Mouse (Mus musculus): ENCODE data around the gene Lgals12. TPM values are rescaled to one million over a fixed set of nuclear protein-coding genes. Genes with fewer than 3 reads are reported as not detected.

The Lgals12 gene
- polyA plus RNA-seq, 1 experiment from 2014 or later = 0.29 TPM

DNA sequence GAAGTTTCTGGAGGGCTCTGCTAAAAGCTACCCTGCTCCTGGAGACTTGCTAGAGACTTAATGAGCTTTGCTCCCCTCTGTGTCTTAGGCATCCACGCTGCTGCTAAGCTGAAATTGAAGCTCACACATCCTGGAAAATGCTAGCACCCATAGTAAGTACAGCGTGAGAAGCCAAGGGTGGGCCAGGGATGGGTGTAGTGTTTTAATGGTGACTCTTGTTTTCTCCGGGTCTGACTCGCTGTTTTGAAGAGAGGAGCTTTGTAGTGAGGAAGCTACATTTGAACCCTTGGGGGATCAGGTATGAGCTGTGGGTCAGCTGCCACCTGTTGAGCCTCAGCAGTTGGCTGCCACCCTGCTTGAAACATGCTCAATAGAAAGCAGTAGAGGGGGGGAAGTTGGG is 49.1 kb downstream of the Lgals12 start:
- H3K9ac ChIP-seq (replicated peaks; ENCODE audit: low read length) = peak overlapping the region; percentile 30; the same call in 1 of the 2 replicates
- H3K27ac ChIP-seq (replicated peaks; ENCODE audit: low read depth, low read length) = no peak overlapping the region
- H3K4me1 ChIP-seq (ENCODE audit: control insufficient read depth, insufficient read depth, low read length) = 0 out of 2 replicates have a peak, but pooled peaks cover 8% of the 10 kb centered on the region
- H3K4me2 ChIP-seq (ENCODE audit: low read length) = peak overlapping the region; percentile 58
- ATAC-seq (ENCODE audit: low FRiP score, low TSS enrichment) (no peak), DNase-seq (no peak)
- WGBS = 10% methylated on average over 4 of the region's 4 CpGs
- H3K27me3 ChIP-seq (ENCODE audit: control insufficient read depth, insufficient read depth, low read length) = no peaks in the 10 kb centered on the region
- H3K36me3 ChIP-seq (ENCODE audit: control insufficient read depth, insufficient read depth, low read length) = no peaks in the 10 kb centered on the region
- peak overlapping the region; percentile 29 for H3K4me3 ChIP-seq (replicated peaks; ENCODE audit: low read depth, low read length)
- H3K9me3 ChIP-seq (ENCODE audit: control insufficient read depth, low read length) = no peaks in the 10 kb centered on the region

DNA sequence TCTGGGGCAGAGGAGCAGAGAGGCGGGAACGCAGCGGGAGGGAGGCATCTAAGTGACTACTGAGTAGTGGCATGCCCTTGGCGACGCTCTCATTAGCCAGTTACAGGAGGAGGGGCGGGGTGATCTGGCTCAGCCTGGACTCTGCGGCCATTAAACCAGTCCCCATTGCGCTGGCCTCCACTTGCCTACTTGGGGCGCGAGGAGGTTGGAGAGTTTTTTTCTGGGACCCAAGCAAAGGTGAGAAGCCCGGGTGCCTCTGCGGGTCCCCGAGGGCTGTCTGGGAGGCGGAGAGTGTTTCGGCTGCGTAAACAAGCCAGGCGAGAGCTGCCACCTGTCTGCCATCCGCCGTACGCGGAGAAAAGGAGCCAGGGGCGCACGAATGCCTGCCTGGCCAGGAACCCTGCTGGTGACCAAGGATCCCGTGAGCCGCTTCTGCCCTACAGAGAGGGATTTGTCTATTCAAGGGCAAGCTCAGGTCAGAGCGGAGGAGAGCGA is 49.6 kb downstream of the Lgals12 start, which contains the start of gene Pla2g16:
Gene Pla2g16 (plus strand): TSS at position 132 of the 495 bp plus-strand sequence.
- Histone ChIP-seq H3K27me3 (ENCODE audit: control insufficient read depth, insufficient read depth, low read length) (no peaks in the 10 kb centered on the region), H3K36me3 (ENCODE audit: control insufficient read depth, insufficient read depth, low read length) (no peaks in the 10 kb centered on the region), H3K27ac (replicated peaks; ENCODE audit: low read depth, low read length) (no peak within 1 kb of the TSS), H3K4me3 (replicated peaks; ENCODE audit: low read depth, low read length) (peak within 1 kb of the TSS; percentile 29), H3K9ac (replicated peaks; ENCODE audit: low read length) (peak within 1 kb of the TSS; percentile 30; the same call in 1 of the 2 replicates), H3K4me2 (ENCODE audit: low read length) (peak within 1 kb of the TSS; percentile 58), H3K9me3 (ENCODE audit: control insufficient read depth, low read length) (no peaks in the 10 kb centered on the region), H3K4me1 (ENCODE audit: control insufficient read depth, insufficient read depth, low read length) (0 out of 2 replicates have a peak, but pooled peaks cover 8% of the 10 kb centered on the region)
- WGBS = under 1% methylated on average over 27 of the region's 27 CpGs
- ATAC-seq (ENCODE audit: low FRiP score, low TSS enrichment) (no peak), DNase-seq (peak; percentile 58)

DNA sequence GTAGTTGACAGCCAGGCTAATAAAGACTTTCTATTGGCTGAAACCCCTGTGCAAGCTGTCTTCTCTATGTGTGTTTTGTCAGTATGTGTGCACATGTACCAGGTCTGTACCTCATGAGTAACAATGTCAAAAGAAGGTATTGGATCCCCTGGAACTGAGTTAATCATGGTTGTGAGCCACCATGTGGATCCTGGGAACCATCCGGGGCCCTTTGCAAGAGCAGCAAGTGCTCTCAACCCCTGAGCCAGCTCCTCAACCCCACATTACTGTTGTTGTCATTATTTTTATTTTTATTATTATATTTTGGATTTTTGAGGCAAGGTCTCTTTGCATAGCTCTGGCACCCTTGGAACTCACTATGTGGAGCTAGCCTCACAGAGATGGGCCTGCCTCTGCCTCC is 50.4 kb downstream of the Lgals12 start:
- no peak for DNase-seq
- 88% methylated on average over 1 of the region's 1 CpGs for WGBS
- H3K4me1 ChIP-seq (ENCODE audit: control insufficient read depth, insufficient read depth, low read length) = 0 out of 2 replicates have a peak, but pooled peaks cover 8% of the 10 kb centered on the region

DNA sequence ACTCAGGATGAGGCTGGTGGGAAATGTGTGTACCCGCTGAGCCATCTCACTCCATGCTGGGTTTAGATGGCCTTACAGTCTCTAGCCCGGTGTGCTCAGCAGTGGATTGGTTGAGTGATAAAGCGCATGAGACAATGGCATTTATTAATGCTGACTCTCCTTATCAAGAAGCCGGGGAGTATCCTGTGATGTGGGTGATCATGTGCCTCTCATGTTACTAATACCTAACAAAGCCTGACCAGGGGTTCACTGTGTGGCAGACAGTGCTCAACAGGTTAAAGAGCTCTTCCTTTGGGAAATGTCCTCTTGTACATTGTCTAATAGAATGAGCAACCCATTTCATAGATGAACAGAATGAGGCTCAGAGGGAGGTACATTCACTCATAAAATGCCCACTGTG is 52.1 kb downstream of the Lgals12 start:
- Histone ChIP-seq H3K27me3 (ENCODE audit: control insufficient read depth, insufficient read depth, low read length) (no peaks in the 10 kb centered on the region), H3K4me1 (ENCODE audit: control insufficient read depth, insufficient read depth, low read length) (0 out of 2 replicates have a peak, but pooled peaks cover 8% of the 10 kb centered on the region), H3K4me2 (ENCODE audit: low read length) (no peak overlapping the region), H3K4me3 (replicated peaks; ENCODE audit: low read depth, low read length) (no peak overlapping the region), H3K9ac (replicated peaks; ENCODE audit: low read length) (no peak overlapping the region), H3K9me3 (ENCODE audit: control insufficient read depth, low read length) (no peaks in the 10 kb centered on the region), H3K27ac (replicated peaks; ENCODE audit: low read depth, low read length) (no peak overlapping the region), H3K36me3 (ENCODE audit: control insufficient read depth, insufficient read depth, low read length) (no peaks in the 10 kb centered on the region)
- 81% methylated on average over 4 of the region's 4 CpGs for WGBS
- ATAC-seq (ENCODE audit: low FRiP score, low TSS enrichment) (no peak), DNase-seq (no peak)

More for the DNA sequence above, 50.4 kb downstream of the Lgals12 start:
- Histone ChIP-seq H3K36me3 (ENCODE audit: control insufficient read depth, insufficient read depth, low read length) (no peaks in the 10 kb centered on the region), H3K4me3 (replicated peaks; ENCODE audit: low read depth, low read length) (no peak overlapping the region), H3K4me2 (ENCODE audit: low read length) (no peak overlapping the region), H3K27me3 (ENCODE audit: control insufficient read depth, insufficient read depth, low read length) (no peaks in the 10 kb centered on the region), H3K9ac (replicated peaks; ENCODE audit: low read length) (no peak overlapping the region), H3K9me3 (ENCODE audit: control insufficient read depth, low read length) (no peaks in the 10 kb centered on the region), H3K27ac (replicated peaks; ENCODE audit: low read depth, low read length) (no peak overlapping the region)
- no peak for ATAC-seq (ENCODE audit: low FRiP score, low TSS enrichment)

DNA sequence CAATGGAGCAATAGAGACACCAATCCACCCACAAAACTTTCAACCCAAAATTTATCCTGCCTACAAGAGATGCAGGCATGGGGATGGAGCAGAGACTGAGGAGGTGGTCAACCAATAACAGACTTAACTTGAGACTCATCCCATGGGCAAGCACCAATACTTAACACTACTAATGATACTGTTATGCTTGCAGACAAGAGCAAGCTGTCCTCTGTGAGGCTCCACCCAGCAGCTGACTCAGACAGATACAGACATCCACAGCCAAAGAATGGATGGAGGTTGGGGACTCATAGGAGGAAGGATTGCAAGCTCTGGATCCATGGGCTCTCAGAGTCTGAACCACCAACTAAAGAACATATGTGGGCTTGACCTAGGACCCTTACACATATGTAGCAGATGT is 53.6 kb downstream of the Lgals12 start:
- H3K4me1 ChIP-seq (ENCODE audit: control insufficient read depth, insufficient read depth, low read length) = 0 out of 2 replicates have a peak, but pooled peaks cover 8% of the 10 kb centered on the region
- no peaks in the 10 kb centered on the region for H3K9me3 ChIP-seq (ENCODE audit: control insufficient read depth, low read length)
- no peaks in the 10 kb centered on the region for H3K36me3 ChIP-seq (ENCODE audit: control insufficient read depth, insufficient read depth, low read length)
- DNase-seq (no peak), ATAC-seq (ENCODE audit: low FRiP score, low TSS enrichment) (no peak)
- no peak overlapping the region for H3K4me2 ChIP-seq (ENCODE audit: low read length)
- no peaks in the 10 kb centered on the region for H3K27me3 ChIP-seq (ENCODE audit: control insufficient read depth, insufficient read depth, low read length)
- no peak overlapping the region for H3K9ac ChIP-seq (replicated peaks; ENCODE audit: low read length)
- no peak overlapping the region for H3K27ac ChIP-seq (replicated peaks; ENCODE audit: low read depth, low read length)
- H3K4me3 ChIP-seq (replicated peaks; ENCODE audit: low read depth, low read length) = no peak overlapping the region

DNA sequence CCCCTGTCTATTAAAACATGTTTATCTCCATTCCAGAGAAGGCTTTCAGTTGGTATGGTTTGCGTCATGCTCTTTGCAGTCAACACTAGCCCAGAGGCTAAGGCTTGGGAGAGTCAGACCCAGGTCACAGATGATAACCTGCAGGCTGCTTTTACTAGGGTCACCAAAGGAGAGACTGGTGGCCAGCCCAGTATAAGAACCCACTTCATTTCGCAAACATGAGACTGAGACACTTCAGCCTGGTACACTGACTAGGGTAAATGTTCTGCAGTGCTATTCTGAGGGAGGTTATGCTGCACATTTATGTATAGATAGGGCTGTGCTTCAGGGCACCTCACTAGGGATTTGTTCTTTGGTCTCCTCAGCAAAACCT is 54.7 kb downstream of the Lgals12 start:
- Histone ChIP-seq H3K9me3 (ENCODE audit: control insufficient read depth, low read length) (no peaks in the 10 kb centered on the region), H3K4me3 (replicated peaks; ENCODE audit: low read depth, low read length) (no peak overlapping the region), H3K27ac (replicated peaks; ENCODE audit: low read depth, low read length) (no peak overlapping the region), H3K4me2 (ENCODE audit: low read length) (no peak overlapping the region), H3K36me3 (ENCODE audit: control insufficient read depth, insufficient read depth, low read length) (no peaks in the 10 kb centered on the region), H3K4me1 (ENCODE audit: control insufficient read depth, insufficient read depth, low read length) (0 out of 2 replicates have a peak, but pooled peaks cover 1% of the 10 kb centered on the region), H3K9ac (replicated peaks; ENCODE audit: low read length) (no peak overlapping the region), H3K27me3 (ENCODE audit: control insufficient read depth, insufficient read depth, low read length) (no peaks in the 10 kb centered on the region)
- 94% methylated on average over 2 of the region's 2 CpGs for WGBS
- ATAC-seq (ENCODE audit: low FRiP score, low TSS enrichment) (no peak), DNase-seq (no peak)

DNA sequence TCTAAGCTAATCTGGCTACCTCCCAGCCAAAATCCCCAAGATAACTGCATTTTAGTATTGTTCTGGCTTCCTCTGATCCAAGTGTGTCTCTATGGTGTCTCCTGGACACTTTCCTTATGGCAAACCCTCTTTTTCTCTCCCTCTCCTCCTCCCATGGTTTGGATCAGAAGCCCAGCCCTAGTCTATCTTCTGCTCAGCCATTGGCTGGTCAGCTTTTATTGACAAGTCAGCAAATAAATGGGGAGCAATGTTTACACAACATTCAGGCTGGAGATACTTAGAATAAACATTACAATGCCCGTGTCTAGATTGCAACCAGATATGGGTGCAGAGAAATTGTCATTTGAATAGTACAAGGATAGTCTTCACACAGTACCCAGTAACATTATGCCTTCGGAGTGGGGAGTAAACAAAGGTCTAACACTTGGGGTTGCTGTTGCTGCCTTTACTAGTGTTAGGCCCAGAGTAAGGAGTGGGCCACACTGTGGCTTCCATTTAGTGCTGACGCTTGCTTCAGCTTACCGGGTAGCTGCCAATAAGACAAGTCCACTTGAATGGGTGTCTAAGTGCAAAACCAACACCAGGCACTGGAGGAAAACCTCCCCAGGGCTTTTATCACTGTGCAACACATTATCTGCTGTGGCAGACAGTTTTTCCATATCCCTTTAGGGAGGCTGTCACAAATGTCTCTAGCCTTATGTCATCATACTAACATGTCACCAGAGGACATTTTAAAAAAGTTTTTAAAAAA is 55.3 kb downstream of the Lgals12 start:
- H3K4me1 ChIP-seq (ENCODE audit: control insufficient read depth, insufficient read depth, low read length) = no peaks in the 10 kb centered on the region
- H3K27ac ChIP-seq (replicated peaks; ENCODE audit: low read depth, low read length) = no peak overlapping the region
- WGBS = 69% methylated on average over 4 of the region's 4 CpGs
- no peaks in the 10 kb centered on the region for H3K27me3 ChIP-seq (ENCODE audit: control insufficient read depth, insufficient read depth, low read length)
- ATAC-seq (ENCODE audit: low FRiP score, low TSS enrichment) = no peak
- DNase-seq = no peak
- H3K4me3 ChIP-seq (replicated peaks; ENCODE audit: low read depth, low read length) = no peak overlapping the region
- H3K9me3 ChIP-seq (ENCODE audit: control insufficient read depth, low read length) = no peaks in the 10 kb centered on the region
- no peak overlapping the region for H3K9ac ChIP-seq (replicated peaks; ENCODE audit: low read length)
- H3K4me2 ChIP-seq (ENCODE audit: low read length) = no peak overlapping the region
- H3K36me3 ChIP-seq (ENCODE audit: control insufficient read depth, insufficient read depth, low read length) = no peaks in the 10 kb centered on the region

DNA sequence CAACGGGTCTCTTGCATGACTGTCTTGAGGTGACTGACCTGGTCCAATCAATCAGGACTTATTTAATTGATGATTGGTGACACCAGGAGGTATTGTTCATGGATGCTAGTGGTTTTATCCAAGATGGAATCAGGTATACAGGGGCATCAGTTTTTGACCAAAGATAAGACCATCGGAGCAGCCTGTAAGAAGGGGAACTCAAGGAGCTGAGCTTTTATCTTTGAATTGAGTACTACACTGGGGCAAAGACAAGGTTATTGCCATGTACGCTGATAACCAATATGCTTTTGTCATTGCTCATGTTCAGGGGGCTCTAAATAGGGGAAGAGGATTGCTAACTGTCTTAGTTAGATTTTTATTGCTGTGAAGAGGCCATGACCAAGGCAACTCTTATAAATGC is 58.1 kb downstream of the Lgals12 start:
- no peak for DNase-seq
- Histone ChIP-seq H3K27me3 (ENCODE audit: control insufficient read depth, insufficient read depth, low read length) (no peaks in the 10 kb centered on the region), H3K4me2 (ENCODE audit: low read length) (no peak overlapping the region), H3K36me3 (ENCODE audit: control insufficient read depth, insufficient read depth, low read length) (no peaks in the 10 kb centered on the region), H3K9me3 (ENCODE audit: control insufficient read depth, low read length) (no peaks in the 10 kb centered on the region; the same call in 1 of the 2 replicates), H3K4me1 (ENCODE audit: control insufficient read depth, insufficient read depth, low read length) (no peaks in the 10 kb centered on the region), H3K9ac (replicated peaks; ENCODE audit: low read length) (no peak overlapping the region), H3K27ac (replicated peaks; ENCODE audit: low read depth, low read length) (no peak overlapping the region), H3K4me3 (replicated peaks; ENCODE audit: low read depth, low read length) (no peak overlapping the region)
- WGBS = 90% methylated on average over 3 of the region's 3 CpGs
- ATAC-seq (ENCODE audit: low FRiP score, low TSS enrichment) = no peak

All from midbrain, embryonic 14.5 days (tissue).